Mouse (Mus musculus): ENCODE measurements around the gene Rfx7. TPM values are rescaled to one million over a fixed set of nuclear protein-coding genes. Genes with fewer than 3 reads are reported as not detected.

Rfx7 gene
- total and polyA plus RNA-seq, 2 experiments from 2014 or later: 12.2 to 48.2 TPM

- WGBS: 84% methylated on average over 3 of the region's 3 CpGs
- no peak for ATAC-seq (ENCODE audit: low FRiP score)
Observed at GRCm38 (mm10) chr9:72493984-72494685, 37.9 kb upstream of the Rfx7 start.

DNA sequence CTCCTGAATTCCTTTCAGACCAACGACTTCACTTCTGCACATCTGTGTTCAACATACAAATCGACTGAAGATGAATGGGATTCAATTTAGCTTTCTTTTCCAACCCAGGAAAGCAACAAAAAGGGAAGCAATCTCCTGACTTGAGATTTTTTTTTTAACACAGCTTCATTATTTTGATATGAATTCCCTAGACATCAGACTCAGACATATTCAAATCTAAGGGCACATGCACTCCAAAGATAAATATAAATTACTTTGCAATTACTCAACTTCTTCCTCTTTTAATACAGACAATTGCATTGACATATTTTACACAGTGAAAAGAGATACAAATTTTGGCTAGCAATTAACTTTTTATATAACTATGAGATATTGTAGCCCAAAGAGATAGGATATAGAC, 35.3 kb upstream of the Rfx7 start:
- TF ChIP-seq CTCF (IDR thresholded peaks at IDR 0.05): no peak
- H3K9ac ChIP-seq (replicated peaks; ENCODE audit: low read length, poor library complexity, severe bottlenecking): no peak overlapping the region
- WGBS: 56% methylated on average over 2 of the region's 2 CpGs
- no peak overlapping the region for H3K4me3 ChIP-seq (ENCODE audit: low read depth, low read length)
- DNase-seq (ENCODE audit: low spot score) (no peak), ATAC-seq (ENCODE audit: low FRiP score) (no peak)
- H3K4me2 ChIP-seq (ENCODE audit: low read depth, low read length, poor library complexity, severe bottlenecking): no peak overlapping the region
- H3K36me3 ChIP-seq (ENCODE audit: insufficient read depth, low read length): no peaks in the 10 kb centered on the region
- no peaks in the 10 kb centered on the region for H3K4me1 ChIP-seq (ENCODE audit: insufficient read depth, low read length)
- H3K9me3 ChIP-seq (ENCODE audit: low read length): no peaks in the 10 kb centered on the region
- H3K27ac ChIP-seq (ENCODE audit: low read depth, low read length): no peak overlapping the region
- no peaks in the 10 kb centered on the region for H3K27me3 ChIP-seq (ENCODE audit: insufficient read depth, low read length)

More at GRCm38 (mm10) chr9:72493984-72494685, 37.9 kb upstream of the Rfx7 start:
- Histone ChIP-seq H3K27ac (ENCODE audit: low read depth, low read length) (no peak overlapping the region), H3K4me3 (ENCODE audit: low read depth, low read length) (no peak overlapping the region), H3K9ac (replicated peaks; ENCODE audit: low read length, poor library complexity, severe bottlenecking) (no peak overlapping the region), H3K27me3 (ENCODE audit: insufficient read depth, low read length) (no peaks in the 10 kb centered on the region), H3K36me3 (ENCODE audit: insufficient read depth, low read length) (no peaks in the 10 kb centered on the region), H3K9me3 (ENCODE audit: low read length) (no peaks in the 10 kb centered on the region), H3K4me2 (ENCODE audit: low read depth, low read length, poor library complexity, severe bottlenecking) (no peak overlapping the region), H3K4me1 (ENCODE audit: insufficient read depth, low read length) (no peaks in the 10 kb centered on the region; the same call in 1 of the 2 replicates)
- no peak for DNase-seq (ENCODE audit: low spot score)
- TF ChIP-seq CTCF (IDR thresholded peaks at IDR 0.05): no peak

DNA sequence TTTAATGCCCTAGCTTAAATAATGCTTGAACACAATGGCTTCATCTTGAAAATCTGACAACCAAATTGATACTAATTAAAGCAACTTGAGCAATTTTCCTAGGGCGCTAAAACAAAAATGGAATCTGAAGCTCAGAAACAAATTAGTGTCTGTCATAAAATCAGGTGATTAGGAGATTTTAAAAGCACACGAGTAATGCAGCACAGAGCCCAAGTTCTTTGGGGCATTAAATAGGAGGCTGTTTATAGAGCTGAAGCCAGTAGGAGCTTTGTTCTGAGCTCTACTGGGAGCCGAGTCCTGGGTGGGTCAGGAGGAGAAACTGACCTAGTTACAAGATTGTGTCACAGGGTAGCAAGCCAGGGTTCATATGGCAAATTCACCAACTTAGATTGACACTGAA, 34.9 kb upstream of the Rfx7 start:
- no peak overlapping the region for H3K4me3 ChIP-seq (ENCODE audit: low read depth, low read length)
- H3K4me2 ChIP-seq (ENCODE audit: low read depth, low read length, poor library complexity, severe bottlenecking): no peak overlapping the region
- no peaks in the 10 kb centered on the region for H3K9me3 ChIP-seq (ENCODE audit: low read length)
- 66% methylated on average over 3 of the region's 3 CpGs for WGBS
- H3K9ac ChIP-seq (replicated peaks; ENCODE audit: low read length, poor library complexity, severe bottlenecking): no peak overlapping the region
- ATAC-seq (ENCODE audit: low FRiP score): no peak
- no peaks in the 10 kb centered on the region for H3K4me1 ChIP-seq (ENCODE audit: insufficient read depth, low read length)
- H3K27ac ChIP-seq (ENCODE audit: low read depth, low read length): no peak overlapping the region
- TF ChIP-seq CTCF (IDR thresholded peaks at IDR 0.05): no peak
- no peaks in the 10 kb centered on the region for H3K27me3 ChIP-seq (ENCODE audit: insufficient read depth, low read length)
- H3K36me3 ChIP-seq (ENCODE audit: insufficient read depth, low read length): no peaks in the 10 kb centered on the region
- DNase-seq (ENCODE audit: low spot score): no peak

DNA sequence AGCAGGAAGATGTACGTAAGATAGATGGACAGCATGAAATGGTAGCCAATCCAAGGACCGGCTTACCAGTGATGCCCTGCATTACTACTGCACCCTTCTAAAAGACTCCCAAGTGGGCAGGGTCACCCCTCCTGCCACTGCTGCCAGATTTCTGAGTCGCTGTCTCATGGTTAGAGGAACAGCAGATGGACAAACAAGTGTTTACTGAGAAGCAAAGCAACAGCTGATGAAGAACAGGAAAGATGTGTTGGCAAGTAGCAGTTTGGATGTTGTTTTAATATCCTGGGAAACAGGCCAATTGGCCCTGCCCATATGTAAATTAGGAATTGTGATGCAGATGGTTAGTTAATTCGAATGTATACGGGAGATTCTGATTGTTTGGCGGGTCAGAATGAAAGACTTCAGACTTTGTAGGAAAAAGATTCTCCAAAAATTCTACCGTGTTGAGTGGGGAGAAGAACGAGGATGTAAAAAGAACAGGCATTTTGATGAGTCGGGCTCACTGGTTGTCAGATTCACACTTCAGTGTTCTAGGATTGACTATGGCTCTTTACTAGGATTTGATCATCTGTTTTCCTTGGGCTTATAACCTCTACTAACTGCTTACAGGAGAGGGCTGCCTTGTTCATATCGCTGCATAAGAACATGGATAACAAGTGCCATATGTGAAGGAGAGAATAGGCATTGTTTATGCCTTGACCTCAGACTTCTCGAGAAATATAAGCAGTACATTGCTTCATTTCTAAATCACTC, 19.6 kb upstream of the Rfx7 start:
- Histone ChIP-seq H3K9me3 (ENCODE audit: low read length) (no peaks in the 10 kb centered on the region), H3K9ac (replicated peaks; ENCODE audit: low read length, poor library complexity, severe bottlenecking) (no peak overlapping the region), H3K4me2 (ENCODE audit: low read depth, low read length, poor library complexity, severe bottlenecking) (no peak overlapping the region), H3K27me3 (ENCODE audit: insufficient read depth, low read length) (no peaks in the 10 kb centered on the region), H3K4me3 (ENCODE audit: low read depth, low read length) (no peak overlapping the region), H3K36me3 (ENCODE audit: insufficient read depth, low read length) (no peaks in the 10 kb centered on the region), H3K27ac (ENCODE audit: low read depth, low read length) (no peak overlapping the region), H3K4me1 (ENCODE audit: insufficient read depth, low read length) (no peaks in the 10 kb centered on the region)
- DNase-seq (ENCODE audit: low spot score): peak; percentile 42
- no peak for TF ChIP-seq CTCF (IDR thresholded peaks at IDR 0.05)
- ATAC-seq (ENCODE audit: low FRiP score): no peak
- WGBS: 44% methylated on average over 11 of the region's 11 CpGs

GRCm38 (mm10) chr9:72515366-72515765, 16.7 kb upstream of the Rfx7 start:
- DNase-seq (ENCODE audit: low spot score): no peak
- ATAC-seq (ENCODE audit: low FRiP score): no peak

GRCm38 (mm10) chr9:72519246-72519645, 12.8 kb upstream of the Rfx7 start:
- no peak for TF ChIP-seq CTCF (IDR thresholded peaks at IDR 0.05)
- H3K9ac ChIP-seq (replicated peaks; ENCODE audit: low read length, poor library complexity, severe bottlenecking): no peak overlapping the region
- H3K4me3 ChIP-seq (ENCODE audit: low read depth, low read length): no peak overlapping the region
- no peaks in the 10 kb centered on the region for H3K9me3 ChIP-seq (ENCODE audit: low read length)
- DNase-seq (ENCODE audit: low spot score) (no peak), ATAC-seq (ENCODE audit: low FRiP score) (no peak)
- no peaks in the 10 kb centered on the region for H3K27me3 ChIP-seq (ENCODE audit: insufficient read depth, low read length)
- H3K4me2 ChIP-seq (ENCODE audit: low read depth, low read length, poor library complexity, severe bottlenecking): no peak overlapping the region
- no peaks in the 10 kb centered on the region for H3K4me1 ChIP-seq (ENCODE audit: insufficient read depth, low read length)
- H3K36me3 ChIP-seq (ENCODE audit: insufficient read depth, low read length): no peaks in the 10 kb centered on the region
- no peak overlapping the region for H3K27ac ChIP-seq (ENCODE audit: low read depth, low read length)

More at GRCm38 (mm10) chr9:72515366-72515765, 16.7 kb upstream of the Rfx7 start:
- Histone ChIP-seq H3K4me1 (ENCODE audit: insufficient read depth, low read length) (no peaks in the 10 kb centered on the region), H3K27me3 (ENCODE audit: insufficient read depth, low read length) (no peaks in the 10 kb centered on the region), H3K9ac (replicated peaks; ENCODE audit: low read length, poor library complexity, severe bottlenecking) (no peak overlapping the region), H3K4me2 (ENCODE audit: low read depth, low read length, poor library complexity, severe bottlenecking) (no peak overlapping the region), H3K36me3 (ENCODE audit: insufficient read depth, low read length) (no peaks in the 10 kb centered on the region), H3K27ac (ENCODE audit: low read depth, low read length) (no peak overlapping the region), H3K9me3 (ENCODE audit: low read length) (no peaks in the 10 kb centered on the region), H3K4me3 (ENCODE audit: low read depth, low read length) (no peak overlapping the region)
- TF ChIP-seq CTCF (IDR thresholded peaks at IDR 0.05): no peak

Measured in midbrain, postnatal 0 days (tissue).